Mouse (Mus musculus) embryonic fibroblast, embryonic 13.5 days (primary cell): ENCODE results near the gene Rad9a.

Experiments
- CTCF ChIP-seq: IDR thresholded peaks from 2 replicates; pipeline ENCODE4 v1.5.1; 2011; ENCODE audit warnings: mild to moderate bottlenecking, control low read depth, low read length, moderate library complexity, borderline replicate concordance; ENCODE audit not compliant: insufficient read depth
- POLR2A ChIP-seq: IDR thresholded peaks from 2 replicates; pipeline ENCODE4 v1.6.1; 2011; ENCODE audit warnings: low read depth, mild to moderate bottlenecking, control low read depth, low read length, moderate library complexity

GRCm38 (mm10) chr19:4218784-4219183, 17.3 kb upstream of the Rad9a start:
- TF ChIP-seq CTCF (no peak), POLR2A (no peak)
